Mouse (Mus musculus): Measurements from ENCODE around the gene Agl.

- TF ChIP-seq POLR2A (IDR thresholded peaks at IDR 0.05; ENCODE audit: extremely low read depth, insufficient read depth, low read length) (no peak), CTCF (IDR thresholded peaks at IDR 0.05; ENCODE audit: low read depth, low read length) (no peak)
Observed at GRCm38 (mm10) chr3:116836681-116837475, 28.9 kb upstream of the Agl start.

Data from liver, adult 2 months (tissue).